Mouse (Mus musculus) R1 (cell line): ENCODE data around the gene Nxpe2.

Source experiments
- DNase-seq: peaks from one replicate; pipeline ENCODE4 v3.0.0-alpha.2; 2018; ENCODE audit warnings: low read depth, low spot score

Gene Nxpe2

GRCm38 (mm10) chr9:48298983-48299382 lies 54.3 kb downstream of the Nxpe2 start:
- DNase-seq = peak; percentile 37

GRCm38 (mm10) chr9:48294754-48295153 lies 58.5 kb downstream of the Nxpe2 start:
- no peak for DNase-seq

- DNase-seq = no peak
These were observed 63.0 kb downstream of the Nxpe2 start for GRCm38 (mm10) chr9:48290281-48290680.

GRCm38 (mm10) chr9:48284221-48284620 lies 69.0 kb downstream of the Nxpe2 start:
- DNase-seq = no peak

- peak; percentile 16 for DNase-seq
These were observed 76.4 kb downstream of the Nxpe2 start for GRCm38 (mm10) chr9:48276831-48277230.
